Mouse (Mus musculus) embryonic fibroblast, embryonic 13.5 days (primary cell): ENCODE results near the gene Zp1.

ENCODE experiments used
- CTCF ChIP-seq: IDR thresholded peaks from 2 replicates; pipeline ENCODE4 v1.5.1; 2011; ENCODE audit warnings: mild to moderate bottlenecking, control low read depth, low read length, moderate library complexity, borderline replicate concordance; ENCODE audit not compliant: insufficient read depth
- POLR2A ChIP-seq: IDR thresholded peaks from 2 replicates; pipeline ENCODE4 v1.6.1; 2011; ENCODE audit warnings: low read depth, mild to moderate bottlenecking, control low read depth, low read length, moderate library complexity

GRCm38 (mm10) chr19:10926666-10927065 lies 6.2 kb upstream of the Zp1 start:
- no peak for TF ChIP-seq CTCF
- no peak for TF ChIP-seq POLR2A
